Mouse (Mus musculus): ENCODE measurements around the gene Plin1.

The Plin1 gene

GRCm38 (mm10) chr7:79734563-79734962 lies 1.9 kb upstream of the Plin1 start:
- no peak for DNase-seq

- no peak for DNase-seq
These were observed 1.3 kb downstream of the Plin1 start for GRCm38 (mm10) chr7:79731438-79731837.

- no peak for DNase-seq
These were observed 2.8 kb downstream of the Plin1 start for GRCm38 (mm10) chr7:79729743-79730370.

GRCm38 (mm10) chr7:79729169-79729568 lies 3.5 kb downstream of the Plin1 start:
- peak; percentile 23 for DNase-seq

- DNase-seq, result peak; percentile 20
These were observed 4.5 kb downstream of the Plin1 start for GRCm38 (mm10) chr7:79728219-79728618.

GRCm38 (mm10) chr7:79727091-79727490 lies 5.6 kb downstream of the Plin1 start:
- no peak for DNase-seq

GRCm38 (mm10) chr7:79721386-79721977 lies 11.2 kb downstream of the Plin1 start:
- DNase-seq, result no peak

GRCm38 (mm10) chr7:79715187-79715981 lies 17.3 kb downstream of the Plin1 start, which contains the start of gene Kif7:
TSS of gene Kif7 (minus strand) at chr7:79715720.
- DNase-seq, result no peak

- DNase-seq, result no peak
These were observed 21.9 kb downstream of the Plin1 start for GRCm38 (mm10) chr7:79710831-79711230.

- DNase-seq, result peak; percentile 49
These were observed 22.5 kb downstream of the Plin1 start for GRCm38 (mm10) chr7:79710130-79710607.

- no peak for DNase-seq
These were observed 27.5 kb downstream of the Plin1 start for GRCm38 (mm10) chr7:79705210-79705609.

GRCm38 (mm10) chr7:79702755-79703154 lies 29.9 kb downstream of the Plin1 start:
- DNase-seq, result no peak

- no peak for DNase-seq
These were observed 36.2 kb downstream of the Plin1 start for GRCm38 (mm10) chr7:79696495-79696894.

GRCm38 (mm10) chr7:79680231-79680630 lies 52.5 kb downstream of the Plin1 start:
- no peak for DNase-seq

GRCm38 (mm10) chr7:79679186-79679585 lies 53.5 kb downstream of the Plin1 start:
- DNase-seq, result no peak

GRCm38 (mm10) chr7:79670900-79671604 lies 61.7 kb downstream of the Plin1 start:
- no peak for DNase-seq

All from cerebellum, adult 8-10 months (tissue).